Comparison of ENCODE assay signal across 31 mouse cellular contexts in the genomic region with DNA sequence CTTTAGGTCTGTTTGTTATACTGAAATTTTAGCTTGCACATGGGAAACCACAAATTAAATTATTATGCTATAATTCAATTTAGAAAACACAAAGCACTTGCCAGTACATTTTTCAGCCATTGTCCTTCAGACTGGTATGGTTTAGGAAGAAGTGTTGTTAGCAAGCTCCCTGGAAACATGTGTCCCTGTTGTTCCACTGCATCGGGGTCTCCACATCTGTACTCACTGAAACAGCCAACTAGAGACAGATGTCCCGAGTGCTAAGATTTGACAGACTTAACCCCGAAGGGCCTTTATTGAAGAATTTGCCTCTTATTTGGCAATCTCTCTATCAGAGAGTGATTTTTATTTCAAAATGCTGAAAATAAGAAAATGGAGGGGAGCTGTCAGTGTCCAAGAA.
A peak's percentile ranks its signal among the peaks of the same experiment; 100 is the strongest.
DNase-seq lines count a peak whose midpoint lies in the region; ATAC-seq lines count a peak whose summit lies in the region.
"Had no signal": no experiment of that assay in that cellular context is flagged by ENCODE, and none has a peak within 500 bp of the region (broad histone marks: within the 10 kb centered on the region; RNA-seq: fewer than 3 reads in every experiment).

No protein-coding gene starts in this region.

- H3K27ac ChIP-seq in embryonic facial prominence, embryonic 11.5 days (replicated peaks; ENCODE audit: low read depth, low read length) = no peak overlapping the region
- H3K27ac ChIP-seq in forebrain, embryonic 16.5 days (ENCODE audit: low read length) = no peak overlapping the region
- H3K27ac ChIP-seq in forebrain, embryonic 12.5 days = no peak overlapping the region
- H3K27ac ChIP-seq: forebrain, embryonic 15.5 days; hindbrain, embryonic 13.5 days; layer of hippocampus, adult 2 months; liver, embryonic 14.5 days; midbrain, embryonic 10.5 days had no signal

- no peaks in the 10 kb centered on the region for H3K9me3 ChIP-seq in embryonic facial prominence, embryonic 11.5 days (replicated peaks; ENCODE audit: control insufficient read depth, low read length)
- H3K9me3 ChIP-seq in forebrain, embryonic 16.5 days (ENCODE audit: control insufficient read depth, low read length) = no peaks in the 10 kb centered on the region
- no peaks in the 10 kb centered on the region for H3K9me3 ChIP-seq in forebrain, embryonic 12.5 days
- H3K9me3 ChIP-seq: forebrain, embryonic 15.5 days; hindbrain, embryonic 13.5 days; midbrain, embryonic 10.5 days had no signal

- no peak overlapping the region for H3K4me2 ChIP-seq in embryonic facial prominence, embryonic 11.5 days (ENCODE audit: low read depth, low read length)
- H3K4me2 ChIP-seq in forebrain, embryonic 16.5 days (ENCODE audit: low read length) = no peak overlapping the region
- H3K4me2 ChIP-seq in forebrain, embryonic 12.5 days = no peak overlapping the region
- H3K4me2 ChIP-seq: forebrain, embryonic 15.5 days; heart, embryonic 11.5 days; hindbrain, embryonic 13.5 days had no signal

- H3K27me3 ChIP-seq in embryonic facial prominence, embryonic 11.5 days (ENCODE audit: control insufficient read depth, insufficient read depth, low read length) = no peaks in the 10 kb centered on the region
- H3K27me3 ChIP-seq in forebrain, embryonic 16.5 days (replicated peaks; ENCODE audit: control insufficient read depth, insufficient read depth, low read length) = no peaks in the 10 kb centered on the region
- no peaks in the 10 kb centered on the region for H3K27me3 ChIP-seq in forebrain, embryonic 12.5 days
- H3K27me3 ChIP-seq: CH12.LX; forebrain, embryonic 15.5 days; hindbrain, embryonic 13.5 days; Patski had no signal

- no peak overlapping the region for H3K4me3 ChIP-seq in embryonic facial prominence, embryonic 11.5 days (ENCODE audit: low read depth, low read length)
- H3K4me3 ChIP-seq in forebrain, embryonic 16.5 days (replicated peaks; ENCODE audit: low read length) = no peak overlapping the region
- H3K4me3 ChIP-seq in forebrain, embryonic 12.5 days (replicated peaks) = no peak overlapping the region
- H3K4me3 ChIP-seq: forebrain, embryonic 15.5 days; hindbrain, embryonic 13.5 days; layer of hippocampus, adult 2 months; midbrain, embryonic 10.5 days had no signal

- no peak for ATAC-seq in embryonic facial prominence, embryonic 11.5 days (replicated peaks; ENCODE audit: insufficient number of reproducible peaks, low FRiP score, low TSS enrichment, low read depth)
- ATAC-seq in forebrain, embryonic 16.5 days = no peak
- no peak for ATAC-seq in forebrain, embryonic 12.5 days (ENCODE audit: low FRiP score)
- ATAC-seq: forebrain, embryonic 15.5 days; intestine, postnatal 0 days; midbrain, embryonic 16.5 days; Patski had no signal

- no peaks in the 10 kb centered on the region for H3K36me3 ChIP-seq in embryonic facial prominence, embryonic 11.5 days (replicated peaks; ENCODE audit: control insufficient read depth, insufficient read depth, low read depth, low read length)
- no peaks in the 10 kb centered on the region for H3K36me3 ChIP-seq in forebrain, embryonic 16.5 days (ENCODE audit: control insufficient read depth, insufficient read depth)
- no peaks in the 10 kb centered on the region for H3K36me3 ChIP-seq in forebrain, embryonic 12.5 days (replicated peaks)
- H3K36me3 ChIP-seq: forebrain, embryonic 15.5 days; hindbrain, embryonic 13.5 days; midbrain, embryonic 10.5 days had no signal

- H3K9ac ChIP-seq in embryonic facial prominence, embryonic 11.5 days (replicated peaks; ENCODE audit: low read length) = no peak overlapping the region
- no peak overlapping the region for H3K9ac ChIP-seq in forebrain, embryonic 16.5 days (replicated peaks; ENCODE audit: low read depth, low read length)
- no peak overlapping the region for H3K9ac ChIP-seq in forebrain, embryonic 12.5 days
- H3K9ac ChIP-seq: forebrain, embryonic 15.5 days; hindbrain, embryonic 13.5 days; liver, embryonic 14.5 days had no signal

- H3K4me1 ChIP-seq in embryonic facial prominence, embryonic 11.5 days (ENCODE audit: control insufficient read depth, insufficient read depth, low read length) = no peaks in the 10 kb centered on the region
- H3K4me1 ChIP-seq in forebrain, embryonic 16.5 days (replicated peaks; ENCODE audit: control insufficient read depth, insufficient read depth, low read length) = no peaks in the 10 kb centered on the region
- no peaks in the 10 kb centered on the region for H3K4me1 ChIP-seq in forebrain, embryonic 12.5 days
- H3K4me1 ChIP-seq: forebrain, embryonic 15.5 days; hindbrain, embryonic 13.5 days; midbrain, embryonic 10.5 days had no signal

- peak; percentile 5 for DNase-seq in embryo, embryonic 10 days (ENCODE audit: low spot score)
- no peak for DNase-seq in embryo, embryonic 9.5 days (ENCODE audit: extremely low spot score)
- DNase-seq in embryonic facial prominence, embryonic 11.5 days (ENCODE audit: low spot score) = peak; percentile 75
- DNase-seq in hindlimb bud, embryonic 11.5 days (ENCODE audit: extremely low spot score, low read depth, low spot score) = peak; percentile 49
- DNase-seq in thymus, postnatal 4 days = no peak
- no peak for DNase-seq in layer of hippocampus, adult 11-12 months (ENCODE audit: low spot score)
- DNase-seq: adrenal gland, postnatal 25 days; cerebellum, adult 11-12 months; cerebellum, adult 9-11 months; gastrocnemius, postnatal 14 days; heart, postnatal 36 days; kidney, adult 9 months; kidney, postnatal 14 days; liver; lung, adult 2 months; lung, postnatal 10 days; right cerebral cortex, postnatal 25 days; spleen, adult 18-20 months; thymus, postnatal 14 days had no signal

- WGBS in embryonic facial prominence, embryonic 11.5 days = 29% methylated on average over 3 of the region's 3 CpGs
- WGBS in forebrain, embryonic 16.5 days = 68% methylated on average over 3 of the region's 3 CpGs
- WGBS in forebrain, embryonic 12.5 days = 68% methylated on average over 3 of the region's 3 CpGs

Comparison
In these comparisons a context has a peak if more than half of its experiments do, and no peak if none do; other contexts are left out.
1. DNase-seq: peak in embryo, embryonic 10 days (single experiment), embryonic facial prominence, embryonic 11.5 days (single experiment) and hindlimb bud, embryonic 11.5 days (single experiment); none in embryo, embryonic 9.5 days (single experiment), thymus, postnatal 4 days (single experiment) and layer of hippocampus, adult 11-12 months (single experiment).